Mouse (Mus musculus) kidney, postnatal 0 days (tissue): ENCODE data around the gene Fgr. TPM values are rescaled to one million over a fixed set of nuclear protein-coding genes. Genes with fewer than 3 reads are reported as not detected.
A peak's percentile ranks its signal among the peaks of the same experiment; 100 is the strongest.

Experiments
- ATAC-seq: fragments of 200-750 bp; cut with Nextera tagmentation; replicated peaks from 2 replicates; pipeline ENCODE4 v1.8.0; 2017; ENCODE audit warnings: low read depth, moderate number of reproducible peaks, moderate TSS enrichment, moderate library complexity; ENCODE audit not compliant: low FRiP score
- DNase-seq: peaks from one replicate; pipeline ENCODE4 v3.0.0-alpha.2; 2016; ENCODE audit warnings: low spot score
- H3K27ac ChIP-seq: fragments of 300-500 bp; sonication (generic); 2 replicates; pipeline ENCODE4 v1.5.1; 2014; ENCODE audit warnings: mild to moderate bottlenecking
- H3K27me3 ChIP-seq: fragments of 300-500 bp; sonication (generic); 2 replicates; pipeline ENCODE4 v1.6.1; 2014; ENCODE audit warnings: low read length, mixed read lengths; ENCODE audit not compliant: insufficient read depth
- H3K36me3 ChIP-seq: fragments of 300-500 bp; sonication (generic); 2 replicates; pipeline ENCODE4 v1.6.1; 2014; ENCODE audit warnings: low read length, mixed read lengths; ENCODE audit not compliant: insufficient read depth
- H3K4me1 ChIP-seq: fragments of 300-500 bp; sonication (generic); replicated peaks from 2 replicates; pipeline ENCODE4 v1.6.1; 2014; ENCODE audit warnings: antibody characterized with exemption, low read length, mixed read lengths; ENCODE audit not compliant: insufficient read depth
- H3K4me2 ChIP-seq: fragments of 300-500 bp; sonication (generic); 2 replicates; pipeline ENCODE4 v1.6.1; 2014; ENCODE audit warnings: mild to moderate bottlenecking, low read length, moderate library complexity, mixed read lengths
- H3K4me3 ChIP-seq: fragments of 300-500 bp; sonication (generic); replicated peaks from 2 replicates; pipeline ENCODE4 v1.5.1; 2014; ENCODE audit warnings: low read depth, low read length
- H3K9ac ChIP-seq: fragments of 300-500 bp; sonication (generic); 2 replicates; pipeline ENCODE4 v1.6.1; 2014; ENCODE audit warnings: low read depth, low read length
- H3K9me3 ChIP-seq: fragments of 300-500 bp; sonication (generic); replicated peaks from 2 replicates; pipeline ENCODE4 v1.6.1; 2016; ENCODE audit warnings: low read length, inconsistent platforms, mixed read lengths
- CTCF ChIP-seq: IDR thresholded peaks from 2 replicates; pipeline ENCODE4 v1.5.1; 2016; ENCODE audit warnings: antibody characterized with exemption, low read depth, mild to moderate bottlenecking, moderate library complexity
- WGBS: fragments of 180-500 bp; shearing (Covaris S2); extraction: QIAGEN DNeasy Blood & Tissue Kit; methylation state at CpG from one replicate; pipeline ENCODE4 v1.1.7; 2014; 5-methylcytosine and 5-hydroxymethylcytosine counted together
- polyA plus RNA-seq: library from polyadenylated mRNA; unstranded; fragments of >200 nt; fragmentation: Nextera tagmentation; extraction: Ambion mirVana; gene quantifications from 2 replicates; pipeline ENCODE4 v1.2.1, GENCODE M21; 2015

The Fgr gene
- polyA plus RNA-seq, 1 experiment from 2014 or later, result 0.51 TPM

DNA sequence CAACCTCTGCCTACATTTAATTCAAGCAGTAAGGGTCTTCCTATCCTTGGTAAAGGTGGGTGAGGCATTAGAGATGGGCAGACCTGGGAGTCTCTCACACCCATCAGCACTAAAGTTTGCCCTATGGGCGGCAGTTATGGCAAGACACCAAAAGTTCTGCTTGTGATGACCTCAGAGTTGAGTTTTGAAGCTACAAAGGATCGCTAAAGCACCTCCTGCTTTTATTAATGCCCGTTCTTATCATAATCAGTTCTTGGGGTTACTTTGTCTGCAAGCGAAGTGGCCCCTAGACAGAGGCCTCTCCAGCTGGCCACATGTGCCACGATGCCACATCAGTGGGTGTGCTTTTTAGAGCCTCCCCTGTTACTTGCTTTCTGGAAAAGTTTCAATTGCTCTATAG, 35.8 kb downstream of the Fgr start:
- H3K4me1 ChIP-seq, result peaks cover 19% of the 10 kb centered on the region
- H3K36me3 ChIP-seq, result no peaks in the 10 kb centered on the region
- no peak overlapping the region for H3K4me2 ChIP-seq
- no peak for TF ChIP-seq CTCF
- no peak overlapping the region for H3K9ac ChIP-seq
- DNase-seq (no peak), ATAC-seq (no peak)
- H3K27me3 ChIP-seq, result no peaks in the 10 kb centered on the region
- no peak overlapping the region for H3K4me3 ChIP-seq
- 71% methylated on average over 5 of the region's 5 CpGs for WGBS
- H3K27ac ChIP-seq, result no peak overlapping the region
- no peaks in the 10 kb centered on the region for H3K9me3 ChIP-seq

DNA sequence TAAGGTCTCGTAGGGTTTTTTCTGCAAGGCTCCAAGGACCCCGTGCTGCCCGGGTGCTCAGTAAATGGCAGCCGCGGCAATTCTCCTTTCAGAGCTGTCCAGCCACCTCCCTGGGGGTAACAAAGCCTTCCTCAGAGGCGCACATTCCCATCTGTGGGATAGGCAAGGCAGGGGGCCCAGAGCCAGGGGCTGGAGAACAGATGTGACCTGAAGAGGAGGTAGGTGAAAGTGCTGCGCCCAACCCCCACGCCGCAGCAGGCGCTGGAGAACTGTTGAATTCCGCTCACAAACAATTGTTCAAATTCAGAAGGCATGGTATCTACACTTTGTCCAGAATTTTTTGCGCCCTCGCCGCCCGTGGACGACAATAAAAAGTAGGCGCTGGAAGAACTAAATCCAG, 36.7 kb downstream of the Fgr start:
- peaks cover 27% of the 10 kb centered on the region for H3K4me1 ChIP-seq
- WGBS, result 2% methylated on average over 17 of the region's 17 CpGs
- no peak for DNase-seq

GRCm38 (mm10) chr4:133011028-133011820, 37.3 kb downstream of the Fgr start, which contains the start of gene Ahdc1:
Ahdc1 (plus strand) TSS chr4:133011260.
- Histone ChIP-seq H3K9me3 (no peaks in the 10 kb centered on the region), H3K27me3 (no peaks in the 10 kb centered on the region), H3K4me2 (peak within 1 kb of the TSS; percentile 76), H3K4me1 (peaks cover 33% of the 10 kb centered on the region), H3K4me3 (peak within 1 kb of the TSS; percentile 70), H3K9ac (peak within 1 kb of the TSS; percentile 93), H3K36me3 (no peaks in the 10 kb centered on the region), H3K27ac (peak within 1 kb of the TSS; percentile 95)
- peak; percentile 94 for DNase-seq
- ATAC-seq, result peak; percentile 70
- WGBS, result under 1% methylated on average over 64 of the region's 66 CpGs
- TF ChIP-seq CTCF, result peak; percentile 9; the same call in 1 of the 2 replicates

More for the DNA sequence above, 36.7 kb downstream of the Fgr start:
- Histone ChIP-seq H3K27ac (no peak overlapping the region), H3K4me2 (peak overlapping the region; percentile 76), H3K36me3 (no peaks in the 10 kb centered on the region), H3K27me3 (no peaks in the 10 kb centered on the region), H3K9me3 (no peaks in the 10 kb centered on the region), H3K4me3 (peak overlapping the region; percentile 70), H3K9ac (0 out of 2 replicates have a peak overlapping the region, but pooled peaks have one; percentile 93)
- TF ChIP-seq CTCF, result no peak
- no peak for ATAC-seq

GRCm38 (mm10) chr4:133011821-133012775, 38.2 kb downstream of the Fgr start:
- no peaks in the 10 kb centered on the region for H3K27me3 ChIP-seq
- WGBS, result under 1% methylated on average over 64 of the region's 84 CpGs
- H3K36me3 ChIP-seq, result no peaks in the 10 kb centered on the region
- H3K9ac ChIP-seq, result peak overlapping the region; percentile 93
- H3K4me2 ChIP-seq, result peak overlapping the region; percentile 76
- DNase-seq, result no peak
- no peak for TF ChIP-seq CTCF
- no peaks in the 10 kb centered on the region for H3K9me3 ChIP-seq
- H3K4me1 ChIP-seq, result peaks cover 42% of the 10 kb centered on the region
- peak overlapping the region; percentile 70 for H3K4me3 ChIP-seq
- ATAC-seq, result no peak
- H3K27ac ChIP-seq, result peak overlapping the region; percentile 95

DNA sequence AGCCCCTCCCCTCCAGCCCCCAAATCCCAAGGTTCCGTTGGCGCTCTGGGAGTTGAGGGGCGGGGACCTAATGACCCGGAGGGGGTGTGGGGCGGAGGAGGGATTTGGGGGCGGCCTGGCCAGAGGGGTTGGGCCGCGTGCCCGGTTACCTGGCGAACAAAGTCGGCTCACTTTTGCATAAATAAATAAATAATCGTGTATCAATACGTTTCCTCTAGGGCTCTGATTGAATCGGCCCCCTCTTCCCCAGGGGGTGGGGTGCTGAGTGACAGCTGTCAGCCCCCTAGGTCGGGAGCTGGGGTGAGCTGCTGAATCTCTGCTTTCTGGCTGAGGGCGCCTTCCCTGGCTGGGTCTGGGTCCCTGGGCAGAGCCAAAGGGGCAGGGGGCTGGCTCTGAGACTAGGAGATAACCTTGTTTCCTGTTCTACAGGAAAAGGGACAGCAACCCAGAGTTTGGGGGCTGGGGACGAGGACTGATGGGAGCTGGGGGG, 38.9 kb downstream of the Fgr start:
- no peak for TF ChIP-seq CTCF
- Histone ChIP-seq H3K27ac (peak overlapping the region; percentile 95), H3K4me3 (peak overlapping the region; percentile 70), H3K4me2 (peak overlapping the region; percentile 76), H3K9ac (peak overlapping the region; percentile 93), H3K4me1 (peaks cover 48% of the 10 kb centered on the region), H3K27me3 (no peaks in the 10 kb centered on the region), H3K9me3 (no peaks in the 10 kb centered on the region), H3K36me3 (no peaks in the 10 kb centered on the region)
- DNase-seq (no peak), ATAC-seq (0 out of 2 replicates have a peak, but pooled peaks have one; percentile 0)
- WGBS, result 0% methylated on average over 16 of the region's 17 CpGs
